Mouse (Mus musculus) limb, embryonic 12.5 days (tissue): Measurements from ENCODE around the gene Itga5. TPM values are rescaled to one million over a fixed set of nuclear protein-coding genes. Genes with fewer than 3 reads are reported as not detected.

Experiments used
- ATAC-seq: fragments of 200-750 bp; cut with Nextera tagmentation; 2 replicates; pipeline ENCODE4 v1.8.0; 2017; ENCODE audit warnings: low read depth, moderate TSS enrichment; ENCODE audit not compliant: insufficient number of reproducible peaks, insufficient read depth, low FRiP score, low TSS enrichment
- H3K27ac ChIP-seq: fragments of 300-500 bp; sonication (generic); 2 replicates; pipeline ENCODE4 v1.5.1; 2016; ENCODE audit warnings: mild to moderate bottlenecking, moderate library complexity
- H3K27me3 ChIP-seq: fragments of 300-500 bp; sonication (generic); 2 replicates; pipeline ENCODE4 v1.6.1; 2016; ENCODE audit warnings: mild to moderate bottlenecking, moderate library complexity
- H3K36me3 ChIP-seq: fragments of 300-500 bp; sonication (generic); 2 replicates; pipeline ENCODE4 v1.6.1; 2016; ENCODE audit warnings: mild to moderate bottlenecking, moderate library complexity
- H3K4me1 ChIP-seq: fragments of 300-500 bp; sonication (generic); replicated peaks from 2 replicates; pipeline ENCODE4 v1.6.1; 2016
- H3K4me2 ChIP-seq: fragments of 300-500 bp; sonication (generic); 2 replicates; pipeline ENCODE4 v1.6.1; 2016; ENCODE audit warnings: mild to moderate bottlenecking, moderate library complexity
- H3K4me3 ChIP-seq: fragments of 300-500 bp; sonication (generic); replicated peaks from 2 replicates; pipeline ENCODE4 v1.5.1; 2016; ENCODE audit warnings: mild to moderate bottlenecking
- H3K9ac ChIP-seq: fragments of 300-500 bp; sonication (generic); replicated peaks from 2 replicates; pipeline ENCODE4 v1.6.1; 2016; ENCODE audit warnings: mild to moderate bottlenecking, moderate library complexity
- H3K9me3 ChIP-seq: fragments of 300-500 bp; sonication (generic); 2 replicates; pipeline ENCODE4 v1.6.1; 2016; ENCODE audit warnings: mild to moderate bottlenecking, moderate library complexity
- WGBS: fragments of 180-500 bp; shearing (Covaris S2); methylation state at CpG from one replicate; pipeline ENCODE4 v1.1.7; 2016; 5-methylcytosine and 5-hydroxymethylcytosine counted together
- polyA plus RNA-seq: library from polyadenylated mRNA; unstranded; fragments of >200 nt; fragmentation: Nextera tagmentation; extraction: Ambion mirVana; gene quantifications from 2 replicates; pipeline ENCODE4 v1.2.1, GENCODE M21; 2016

Gene Itga5
- polyA plus RNA-seq, 1 experiment from 2014 or later = 45.1 TPM

- H3K9ac ChIP-seq = no peak overlapping the region
- ATAC-seq = no peak
- no peak overlapping the region for H3K27ac ChIP-seq
- no peaks in the 10 kb centered on the region for H3K9me3 ChIP-seq
- no peak overlapping the region for H3K4me2 ChIP-seq
- H3K4me1 ChIP-seq = peaks cover 43% of the 10 kb centered on the region
- H3K4me3 ChIP-seq = no peak overlapping the region
- WGBS = 85% methylated on average over 3 of the region's 3 CpGs
- H3K27me3 ChIP-seq = 0 out of 2 replicates have a peak, but pooled peaks cover 6% of the 10 kb centered on the region
- peaks cover 51% of the 10 kb centered on the region for H3K36me3 ChIP-seq
These were observed 48.3 kb downstream of the Itga5 start for GRCm38 (mm10) chr15:103318201-103318816.

DNA sequence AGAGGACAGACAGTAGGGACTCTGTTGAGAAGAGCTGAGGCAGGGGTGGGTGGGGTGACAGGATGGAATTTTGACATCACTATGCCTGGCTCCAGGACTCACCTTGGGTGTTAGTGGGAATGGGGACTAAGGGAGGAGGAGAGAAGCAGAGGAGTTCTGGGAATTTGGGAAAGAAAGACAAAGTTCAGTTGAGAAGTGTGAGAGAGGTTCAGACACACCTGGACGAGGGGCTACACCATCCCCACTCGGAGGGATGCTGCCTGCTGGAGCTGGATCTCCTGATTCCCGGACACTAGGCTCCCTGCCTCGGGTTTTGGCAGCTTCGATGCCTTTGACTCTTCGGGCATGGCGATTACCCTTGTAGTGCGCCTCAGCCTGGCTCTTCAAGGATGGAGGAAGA is 48.8 kb downstream of the Itga5 start:
- no peak overlapping the region for H3K4me3 ChIP-seq
- no peaks in the 10 kb centered on the region for H3K9me3 ChIP-seq
- peaks cover 51% of the 10 kb centered on the region for H3K36me3 ChIP-seq
- no peak for ATAC-seq
- 0 out of 2 replicates have a peak, but pooled peaks cover 6% of the 10 kb centered on the region for H3K27me3 ChIP-seq
- no peak overlapping the region for H3K27ac ChIP-seq
- H3K9ac ChIP-seq = no peak overlapping the region
- 89% methylated on average over 8 of the region's 8 CpGs for WGBS
- no peak overlapping the region for H3K4me2 ChIP-seq
- peaks cover 41% of the 10 kb centered on the region for H3K4me1 ChIP-seq

GRCm38 (mm10) chr15:103317120-103317519 is 49.4 kb downstream of the Itga5 start:
- Histone ChIP-seq H3K4me2 (no peak overlapping the region), H3K4me1 (peaks cover 35% of the 10 kb centered on the region), H3K27ac (no peak overlapping the region), H3K36me3 (peaks cover 51% of the 10 kb centered on the region), H3K9me3 (no peaks in the 10 kb centered on the region), H3K4me3 (no peak overlapping the region), H3K27me3 (0 out of 2 replicates have a peak, but pooled peaks cover 6% of the 10 kb centered on the region), H3K9ac (no peak overlapping the region)
- no peak for ATAC-seq

GRCm38 (mm10) chr15:103315979-103316776 is 50.4 kb downstream of the Itga5 start:
- 88% methylated on average over 10 of the region's 10 CpGs for WGBS
- Histone ChIP-seq H3K4me2 (no peak overlapping the region), H3K4me1 (peaks cover 25% of the 10 kb centered on the region), H3K36me3 (peaks cover 51% of the 10 kb centered on the region), H3K4me3 (no peak overlapping the region), H3K27me3 (0 out of 2 replicates have a peak, but pooled peaks cover 6% of the 10 kb centered on the region), H3K27ac (no peak overlapping the region), H3K9me3 (no peaks in the 10 kb centered on the region), H3K9ac (no peak overlapping the region)
- ATAC-seq = no peak

- H3K4me3 ChIP-seq = peak overlapping the region; percentile 30
- H3K9me3 ChIP-seq = no peaks in the 10 kb centered on the region
- H3K9ac ChIP-seq = peak overlapping the region; percentile 59
- H3K4me2 ChIP-seq = peak overlapping the region; percentile 62
- peak; percentile 75 for ATAC-seq
- H3K27me3 ChIP-seq = 0 out of 2 replicates have a peak, but pooled peaks cover 6% of the 10 kb centered on the region
- WGBS = 3% methylated on average over 18 of the region's 18 CpGs
- H3K27ac ChIP-seq = no peak overlapping the region
- H3K4me1 ChIP-seq = peaks cover 23% of the 10 kb centered on the region
- peaks cover 44% of the 10 kb centered on the region for H3K36me3 ChIP-seq
These were observed 51.5 kb downstream of the Itga5 start for GRCm38 (mm10) chr15:103315011-103315502.

- no peak overlapping the region for H3K27ac ChIP-seq
- WGBS = 37% methylated on average over 22 of the region's 22 CpGs
- peak overlapping the region; percentile 59 for H3K9ac ChIP-seq
- no peak for ATAC-seq
- peaks cover 10% of the 10 kb centered on the region; the same call in 1 of the 2 replicates for H3K27me3 ChIP-seq
- peak overlapping the region; percentile 62 for H3K4me2 ChIP-seq
- peaks cover 23% of the 10 kb centered on the region for H3K4me1 ChIP-seq
- H3K4me3 ChIP-seq = peak overlapping the region; percentile 30; the same call in 1 of the 2 replicates
- H3K36me3 ChIP-seq = peaks cover 40% of the 10 kb centered on the region
- no peaks in the 10 kb centered on the region for H3K9me3 ChIP-seq
These were observed 52.4 kb downstream of the Itga5 start for GRCm38 (mm10) chr15:103314181-103314580.

GRCm38 (mm10) chr15:103313495-103314095 is 53.0 kb downstream of the Itga5 start:
- no peaks in the 10 kb centered on the region for H3K9me3 ChIP-seq
- peaks cover 27% of the 10 kb centered on the region for H3K4me1 ChIP-seq
- peaks cover 35% of the 10 kb centered on the region for H3K36me3 ChIP-seq
- H3K9ac ChIP-seq = 0 out of 2 replicates have a peak overlapping the region, but pooled peaks have one; percentile 59
- H3K27ac ChIP-seq = peak overlapping the region; percentile 35; the same call in 1 of the 2 replicates
- peaks cover 15% of the 10 kb centered on the region; the same call in 1 of the 2 replicates for H3K27me3 ChIP-seq
- no peak for ATAC-seq
- H3K4me2 ChIP-seq = peak overlapping the region; percentile 62
- 20% methylated on average over 18 of the region's 18 CpGs for WGBS
- no peak overlapping the region for H3K4me3 ChIP-seq

GRCm38 (mm10) chr15:103310365-103310910 is 56.1 kb downstream of the Itga5 start, which contains the start of gene Gpr84:
Gene Gpr84 (minus strand): TSS chr15:103310612.
- no peak within 1 kb of the TSS for H3K9ac ChIP-seq
- H3K27me3 ChIP-seq = peaks cover 15% of the 10 kb centered on the region; the same call in 1 of the 2 replicates
- H3K9me3 ChIP-seq = no peaks in the 10 kb centered on the region
- peaks cover 3% of the 10 kb centered on the region; the same call in 1 of the 2 replicates for H3K36me3 ChIP-seq
- H3K4me2 ChIP-seq = no peak within 1 kb of the TSS
- peaks cover 48% of the 10 kb centered on the region for H3K4me1 ChIP-seq
- no peak within 1 kb of the TSS for H3K4me3 ChIP-seq
- WGBS = 59% methylated on average over 6 of the region's 6 CpGs
- no peak within 1 kb of the TSS for H3K27ac ChIP-seq
- no peak for ATAC-seq

DNA sequence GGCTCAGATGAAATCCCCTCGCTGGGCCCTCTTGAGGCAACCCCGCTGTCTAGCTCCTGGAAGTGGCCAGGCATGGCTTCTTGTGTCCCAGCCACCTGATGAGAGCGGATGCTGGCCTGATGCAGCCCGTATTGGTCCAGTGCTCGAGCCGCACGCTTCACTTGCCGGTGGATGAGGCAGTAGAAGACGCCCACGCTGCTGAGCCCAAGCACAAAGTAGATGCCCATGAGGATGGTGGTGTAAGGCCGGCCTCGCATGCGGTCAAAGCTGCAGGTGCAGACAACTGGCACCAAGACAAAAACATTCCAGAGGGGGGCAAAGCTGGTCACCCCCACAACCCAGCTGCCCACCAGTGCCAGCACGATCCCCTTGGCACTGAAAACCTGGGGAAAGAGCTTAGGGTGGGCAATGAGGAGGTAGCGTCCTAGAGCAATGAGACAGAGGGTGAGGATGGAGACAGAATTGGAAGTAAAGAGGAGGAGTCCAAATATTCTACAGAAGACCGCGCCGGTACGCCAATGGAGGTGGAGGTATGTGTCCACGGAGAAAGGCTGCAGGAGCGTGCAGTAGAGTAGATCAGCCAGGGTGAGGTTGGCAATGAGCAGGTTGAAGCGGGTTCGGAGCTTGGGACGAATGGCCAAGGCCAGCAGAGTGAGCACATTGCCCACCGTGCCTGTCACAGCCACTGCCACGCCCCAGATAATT is 57.5 kb downstream of the Itga5 start:
- no peaks in the 10 kb centered on the region for H3K9me3 ChIP-seq
- peak overlapping the region; percentile 38 for H3K4me2 ChIP-seq
- ATAC-seq = no peak
- no peak overlapping the region for H3K27ac ChIP-seq
- whole genome bisulfite sequencing = 66% methylated on average over 26 of the region's 26 CpGs
- peak overlapping the region; percentile 50; the same call in 1 of the 2 replicates for H3K9ac ChIP-seq
- no peaks in the 10 kb centered on the region for H3K36me3 ChIP-seq
- H3K27me3 ChIP-seq = peaks cover 10% of the 10 kb centered on the region; the same call in 1 of the 2 replicates
- H3K4me3 ChIP-seq = 0 out of 2 replicates have a peak overlapping the region, but pooled peaks have one; percentile 18
- peaks cover 41% of the 10 kb centered on the region for H3K4me1 ChIP-seq
